Mouse (Mus musculus) A20 (cell line): Measurements from ENCODE around the gene Clcnkb.

ENCODE experiments used
- DNase-seq: peaks from one replicate; pipeline ENCODE4 v3.0.0-alpha.2; 2011; ENCODE audit warnings: low read depth, low spot score

The Clcnkb gene

GRCm38 (mm10) chr4:141357811-141358210, 58.0 kb downstream of the Clcnkb start:
- peak; percentile 34 for DNase-seq
